Mouse (Mus musculus) stomach, postnatal 0 days (tissue): ENCODE data around the gene Mcoln2. TPM values are rescaled to one million over a fixed set of nuclear protein-coding genes. Genes with fewer than 3 reads are reported as not detected.
"Not testable (repeated sequence)": the region's sequence is repeated elsewhere in the genome, so short reads cannot be mapped to it uniquely, and the experiment has no call there.

ENCODE experiments used
- ATAC-seq: fragments of 200-750 bp; cut with Nextera tagmentation; 2 replicates; pipeline ENCODE4 v1.8.0; 2017; ENCODE audit not compliant: low FRiP score, low TSS enrichment
- DNase-seq: peaks from one replicate; pipeline ENCODE4 v3.0.0-alpha.2; 2016; ENCODE audit warnings: low spot score
- H3K27ac ChIP-seq: fragments of 300-500 bp; sonication (generic); replicated peaks from 2 replicates; pipeline ENCODE4 v1.5.1; 2014; ENCODE audit warnings: mild to moderate bottlenecking, control low read depth
- H3K27me3 ChIP-seq: fragments of 300-500 bp; sonication (generic); 2 replicates; pipeline ENCODE4 v1.6.1; 2014; ENCODE audit warnings: low read length; ENCODE audit not compliant: control insufficient read depth, insufficient read depth
- H3K36me3 ChIP-seq: fragments of 300-500 bp; sonication (generic); 2 replicates; pipeline ENCODE4 v1.6.1; 2014; ENCODE audit warnings: low read length, mixed read lengths; ENCODE audit not compliant: control insufficient read depth, insufficient read depth
- H3K4me1 ChIP-seq: fragments of 300-500 bp; sonication (generic); replicated peaks from 2 replicates; pipeline ENCODE4 v1.6.1; 2014; ENCODE audit warnings: antibody characterized with exemption; ENCODE audit not compliant: control insufficient read depth, insufficient read depth
- H3K4me2 ChIP-seq: fragments of 300-500 bp; sonication (generic); replicated peaks from 2 replicates; pipeline ENCODE4 v1.6.1; 2014; ENCODE audit warnings: low read depth, mild to moderate bottlenecking, control low read depth, moderate library complexity
- H3K4me3 ChIP-seq: fragments of 300-500 bp; sonication (generic); 2 replicates; pipeline ENCODE4 v1.5.1; 2014; ENCODE audit warnings: low read depth, low read length, control low read depth
- H3K9ac ChIP-seq: fragments of 300-500 bp; sonication (generic); 2 replicates; pipeline ENCODE4 v1.6.1; 2014; ENCODE audit warnings: mild to moderate bottlenecking, low read length, control low read depth, mixed read lengths
- H3K9me3 ChIP-seq: fragments of 300-500 bp; sonication (generic); 2 replicates; pipeline ENCODE4 v1.6.1; 2016; ENCODE audit warnings: low read length; ENCODE audit not compliant: control insufficient read depth
- CTCF ChIP-seq: IDR thresholded peaks from 2 replicates; pipeline ENCODE4 v1.5.1; 2016; ENCODE audit warnings: antibody characterized with exemption, low read depth, mild to moderate bottlenecking, moderate library complexity
- EP300 ChIP-seq: optimal IDR thresholded peaks from 2 replicates; pipeline ENCODE3; 2016; ENCODE audit warnings: antibody characterized with exemption
- WGBS: fragments of 180-500 bp; shearing (Covaris S2); extraction: QIAGEN DNeasy Blood & Tissue Kit; methylation state at CpG from one replicate; pipeline ENCODE4 v1.1.7; 2014; 5-methylcytosine and 5-hydroxymethylcytosine counted together
- polyA plus RNA-seq: library from polyadenylated mRNA; unstranded; fragments of >200 nt; fragmentation: Nextera tagmentation; extraction: Ambion mirVana; gene quantifications from 2 replicates; pipeline ENCODE4 v1.2.1, GENCODE M21; 2015

The Mcoln2 gene
- polyA plus RNA-seq, 1 experiment from 2014 or later, result 1.9 TPM

GRCm38 (mm10) chr3:146205305-146205704, 55.7 kb downstream of the Mcoln2 start:
- 0 out of 2 replicates have a peak, but pooled peaks have one; percentile 31 for ATAC-seq

GRCm38 (mm10) chr3:146206635-146207034, 57.0 kb downstream of the Mcoln2 start:
- no peaks in the 10 kb centered on the region for H3K27me3 ChIP-seq
- H3K9me3 ChIP-seq, result no peaks in the 10 kb centered on the region
- no peak overlapping the region for H3K4me3 ChIP-seq
- WGBS, result 80% methylated on average over 2 of the region's 2 CpGs
- no peak overlapping the region for H3K9ac ChIP-seq
- TF ChIP-seq EP300, result no peak
- TF ChIP-seq CTCF, result no peak
- H3K27ac ChIP-seq, result no peak overlapping the region
- no peaks in the 10 kb centered on the region for H3K4me1 ChIP-seq
- H3K4me2 ChIP-seq, result no peak overlapping the region
- DNase-seq, result peak; percentile 71
- ATAC-seq, result peak; percentile 77
- no peaks in the 10 kb centered on the region for H3K36me3 ChIP-seq

More at GRCm38 (mm10) chr3:146205305-146205704, 55.7 kb downstream of the Mcoln2 start:
- Histone ChIP-seq H3K4me1 (no peaks in the 10 kb centered on the region), H3K27ac (no peak overlapping the region), H3K36me3 (no peaks in the 10 kb centered on the region), H3K9ac (no peak overlapping the region), H3K27me3 (no peaks in the 10 kb centered on the region), H3K4me3 (no peak overlapping the region), H3K4me2 (no peak overlapping the region), H3K9me3 (no peaks in the 10 kb centered on the region)
- TF ChIP-seq CTCF, result no peak
- no peak for TF ChIP-seq EP300
- peak; percentile 44 for DNase-seq
- WGBS, result 27% methylated on average over 11 of the region's 11 CpGs

GRCm38 (mm10) chr3:146207440-146207839, 57.8 kb downstream of the Mcoln2 start:
- H3K4me1 ChIP-seq, result no peaks in the 10 kb centered on the region
- no peak overlapping the region for H3K4me3 ChIP-seq
- ATAC-seq (peak; percentile 77), DNase-seq (peak; percentile 67)
- no peak overlapping the region for H3K4me2 ChIP-seq
- H3K27ac ChIP-seq, result no peak overlapping the region
- no peak overlapping the region for H3K9ac ChIP-seq
- no peak for TF ChIP-seq CTCF
- TF ChIP-seq EP300, result no peak
- H3K27me3 ChIP-seq, result no peaks in the 10 kb centered on the region
- no peaks in the 10 kb centered on the region for H3K9me3 ChIP-seq
- H3K36me3 ChIP-seq, result no peaks in the 10 kb centered on the region
- 29% methylated on average over 2 of the region's 2 CpGs for WGBS

GRCm38 (mm10) chr3:146209759-146210158, 60.1 kb downstream of the Mcoln2 start:
- not testable (repeated sequence) for H3K36me3 ChIP-seq, ATAC-seq, H3K9me3 ChIP-seq, H3K4me1 ChIP-seq, H3K27me3 ChIP-seq, H3K9ac ChIP-seq, H3K27ac ChIP-seq, H3K4me3 ChIP-seq, DNase-seq, H3K4me2 ChIP-seq
- 92% methylated on average over 8 of the region's 8 CpGs for WGBS

GRCm38 (mm10) chr3:146211141-146211747, 61.6 kb downstream of the Mcoln2 start:
- H3K9ac ChIP-seq, result no peak overlapping the region
- H3K4me2 ChIP-seq, result no peak overlapping the region
- H3K4me3 ChIP-seq, result no peak overlapping the region
- no peaks in the 10 kb centered on the region for H3K9me3 ChIP-seq
- H3K4me1 ChIP-seq, result no peaks in the 10 kb centered on the region
- ATAC-seq, result no peak
- TF ChIP-seq CTCF (no peak), EP300 (no peak)
- WGBS, result 84% methylated on average over 4 of the region's 4 CpGs
- no peaks in the 10 kb centered on the region for H3K27me3 ChIP-seq
- no peaks in the 10 kb centered on the region for H3K36me3 ChIP-seq
- no peak for DNase-seq
- H3K27ac ChIP-seq, result no peak overlapping the region

GRCm38 (mm10) chr3:146211964-146212363, 62.3 kb downstream of the Mcoln2 start:
- ATAC-seq, result no peak
- H3K9ac ChIP-seq, result no peak overlapping the region

More at GRCm38 (mm10) chr3:146211964-146212363, 62.3 kb downstream of the Mcoln2 start:
- no peak for DNase-seq
- Histone ChIP-seq H3K27me3 (no peaks in the 10 kb centered on the region), H3K4me1 (no peaks in the 10 kb centered on the region), H3K27ac (no peak overlapping the region), H3K36me3 (no peaks in the 10 kb centered on the region), H3K4me3 (no peak overlapping the region), H3K4me2 (no peak overlapping the region), H3K9me3 (no peaks in the 10 kb centered on the region)
- TF ChIP-seq EP300 (no peak), CTCF (no peak)
- 83% methylated on average over 2 of the region's 2 CpGs for WGBS
